Mouse (Mus musculus): Measurements from ENCODE around the gene Zcchc14.

DNA sequence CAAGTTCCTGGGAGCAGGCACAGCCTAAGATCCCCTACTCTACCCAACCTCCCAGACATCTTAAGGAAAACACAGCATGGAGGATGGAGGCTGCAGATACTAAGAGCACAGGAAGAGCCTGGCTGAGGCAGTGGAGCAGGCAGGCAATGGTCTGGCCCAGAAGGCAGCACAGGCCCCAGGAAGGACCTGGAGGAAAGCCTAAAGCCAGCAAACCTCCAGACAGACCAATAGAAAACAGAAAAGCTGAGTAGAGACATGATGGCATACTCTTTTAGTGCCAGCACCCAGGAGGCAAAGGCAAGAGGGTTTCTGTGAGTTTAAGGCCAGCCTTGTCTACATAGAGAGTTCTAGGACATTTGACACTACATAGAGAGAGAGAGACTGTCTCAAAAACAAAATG is 39.3 kb downstream of the Zcchc14 start:
- TF ChIP-seq MAX (IDR thresholded peaks at IDR 0.05; ENCODE audit: low read length) (no peak), KAT2A (IDR thresholded peaks at IDR 0.05; ENCODE audit: insufficient replicate concordance, low read length) (no peak), ZNF384 (IDR thresholded peaks at IDR 0.05; ENCODE audit: low read depth, low read length) (no peak)

Data from CH12.LX (cell line).